Mouse (Mus musculus) layer of hippocampus, adult 9-10 months (tissue): Measurements from ENCODE around the gene Acads.
"Not testable (repeated sequence)": the region's sequence is repeated elsewhere in the genome, so short reads cannot be mapped to it uniquely, and the experiment has no call there.

Experiments
- DNase-seq: peaks from one replicate; pipeline ENCODE4 v3.0.0; 2022; ENCODE audit warnings: low spot score

The Acads gene

DNA sequence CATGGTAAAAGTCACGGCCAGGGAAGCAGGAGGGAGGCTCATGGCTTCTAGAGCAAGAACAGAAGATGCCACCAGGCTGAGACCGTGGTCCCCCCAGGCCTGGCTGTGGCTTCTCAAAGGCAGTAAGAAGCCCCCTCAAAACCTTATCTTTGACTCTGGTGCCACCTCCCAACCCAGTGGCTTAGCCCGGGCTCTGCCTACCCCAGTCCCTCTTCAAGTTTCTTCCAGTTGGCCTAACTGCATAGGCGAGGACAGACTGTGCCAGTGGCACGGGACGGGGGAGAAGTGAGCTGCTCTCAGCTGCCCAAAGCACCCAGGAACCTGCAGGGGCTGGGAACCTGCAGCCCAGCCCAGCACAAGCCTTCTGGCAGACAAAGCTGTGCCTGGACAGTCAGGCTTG lies 5.5 kb upstream of the Acads start:
- no peak for DNase-seq

DNA sequence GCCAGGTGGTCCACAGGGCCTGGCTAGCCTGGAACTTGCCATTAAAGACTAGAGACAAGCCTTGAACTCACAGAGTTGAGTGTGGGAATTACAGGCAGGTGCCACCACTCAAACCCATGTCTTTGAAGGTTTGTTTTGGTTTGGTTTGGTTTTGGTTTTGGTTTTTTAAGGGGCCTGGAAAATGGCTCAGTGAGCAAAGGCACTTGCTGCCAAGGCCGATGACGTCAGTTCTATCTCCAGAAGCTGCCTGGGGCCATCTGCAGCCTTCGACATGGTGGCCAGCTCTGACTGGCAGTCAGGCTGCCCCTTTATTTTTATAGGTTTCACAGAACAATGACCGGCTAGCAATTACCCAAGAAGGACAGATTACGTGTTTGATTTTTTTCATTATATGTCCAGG lies 1.8 kb upstream of the Acads start:
- DNase-seq = no peak

DNA sequence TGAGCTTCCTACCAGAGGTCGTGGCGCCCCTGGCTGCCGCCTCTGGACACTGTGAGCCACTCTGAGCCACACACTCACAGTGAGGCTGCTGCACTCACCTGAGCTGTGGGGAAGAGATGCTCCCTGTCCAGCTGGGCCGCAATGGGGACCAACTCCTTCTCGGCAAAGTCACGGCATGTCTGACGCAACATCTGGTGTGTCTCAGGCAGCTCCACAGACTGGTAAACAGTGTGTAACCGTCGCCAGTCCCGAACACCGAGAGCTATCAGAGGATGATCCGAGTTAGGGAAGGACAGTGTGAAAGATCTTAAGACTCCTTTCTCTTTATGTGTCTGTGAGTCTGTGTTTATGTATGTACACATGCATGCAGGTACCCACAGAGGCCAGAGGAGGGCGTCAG lies 1.7 kb downstream of the Acads start:
- no peak for DNase-seq

DNA sequence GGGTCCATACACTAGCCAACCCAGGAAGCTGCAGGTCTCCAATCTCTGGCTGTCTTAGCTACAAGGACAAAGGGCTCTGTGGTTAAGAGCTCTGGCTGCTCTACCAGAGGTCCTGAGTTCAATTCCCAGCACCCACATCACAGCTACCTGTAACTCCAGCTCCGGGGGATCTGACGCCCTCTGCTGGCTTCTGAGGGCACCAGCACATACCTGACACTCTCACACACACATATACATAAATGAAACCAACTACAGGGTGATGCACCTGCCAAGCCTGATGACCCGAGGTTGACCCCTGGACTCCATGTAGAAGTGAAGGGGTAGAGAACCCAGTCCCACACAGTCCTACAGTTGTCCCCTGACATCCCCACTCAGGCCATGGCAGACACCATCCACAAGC lies 2.7 kb downstream of the Acads start:
- no peak for DNase-seq

DNA sequence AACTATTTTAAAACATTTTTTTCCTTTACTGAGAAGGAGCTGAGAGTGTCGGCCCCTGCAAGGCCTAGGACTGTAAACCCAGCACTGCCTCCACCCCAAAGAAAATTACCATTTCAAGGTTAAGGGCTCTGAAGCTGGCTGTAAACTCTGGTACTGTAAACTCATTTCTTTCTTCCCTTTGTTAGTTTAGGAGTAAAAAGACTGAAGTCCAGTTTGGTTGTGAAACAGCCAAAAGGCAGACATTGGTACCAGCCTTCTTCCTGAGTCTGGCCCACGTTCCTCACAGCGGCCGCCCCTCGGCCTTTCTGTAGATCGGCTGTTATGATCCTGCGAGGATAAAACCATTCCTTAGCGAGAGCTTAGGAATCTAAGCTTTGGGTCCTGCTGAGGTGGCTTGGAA lies 4.6 kb downstream of the Acads start:
- DNase-seq = no peak

DNA sequence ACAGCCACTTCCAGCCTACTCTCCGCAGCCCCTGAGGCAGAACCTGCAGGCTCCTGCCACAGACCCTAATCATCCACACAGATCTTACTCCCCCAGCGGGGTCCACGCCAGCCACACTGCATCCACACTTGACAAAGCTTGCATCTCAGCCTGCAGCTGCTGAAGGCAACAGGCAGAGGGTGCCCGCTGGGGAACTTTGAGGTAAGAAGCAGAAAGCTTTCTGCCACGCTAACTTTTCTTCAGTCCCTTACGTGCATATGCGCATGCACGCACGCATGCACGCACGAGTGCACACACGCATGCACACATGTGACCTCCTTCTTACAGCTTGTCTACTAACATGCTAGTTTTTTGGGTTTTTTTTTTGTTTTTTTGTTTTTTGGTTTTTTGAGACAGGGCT lies 5.9 kb downstream of the Acads start:
- DNase-seq = no peak

DNA sequence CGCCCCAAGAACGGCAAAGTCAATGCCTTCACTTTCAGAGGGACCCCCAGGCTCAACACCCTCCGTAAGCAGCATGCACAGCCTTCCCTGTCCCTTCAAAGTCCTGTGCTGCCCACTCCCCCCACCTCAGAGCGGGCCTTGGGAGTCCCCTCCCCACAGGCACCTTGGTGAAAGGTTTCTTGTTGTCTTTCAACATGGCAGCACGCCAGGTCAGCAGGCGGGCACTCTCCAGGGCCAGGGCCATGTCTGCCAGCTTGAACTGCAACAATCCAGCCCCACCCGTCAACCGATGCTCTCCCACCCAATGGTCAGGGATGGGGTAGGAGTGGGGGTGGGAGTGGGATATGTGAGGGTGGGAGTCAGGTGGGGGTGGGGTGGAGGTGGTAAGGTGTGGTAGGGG lies 8.0 kb downstream of the Acads start:
- no peak for DNase-seq

DNA sequence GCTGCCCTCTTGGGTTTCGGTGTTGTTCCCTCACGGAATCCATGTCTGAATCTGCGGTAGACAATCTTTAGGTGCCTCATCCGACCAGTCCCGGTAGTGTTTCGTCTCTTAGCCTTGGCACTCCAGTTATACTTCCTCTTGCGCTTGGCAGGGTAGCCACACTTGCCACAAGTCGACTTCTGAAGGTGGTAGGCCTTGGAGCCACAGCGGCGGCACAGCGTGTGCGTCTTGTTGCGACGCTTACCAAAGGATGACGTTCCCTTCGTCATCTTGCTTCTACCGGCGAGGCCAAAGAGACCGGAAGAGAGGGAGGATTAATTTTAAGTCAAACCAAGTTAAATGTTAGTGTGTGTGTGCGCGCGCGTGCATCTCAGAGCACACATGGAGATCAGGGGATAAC lies 15.9 kb downstream of the Acads start:
- not testable (repeated sequence) for DNase-seq

DNA sequence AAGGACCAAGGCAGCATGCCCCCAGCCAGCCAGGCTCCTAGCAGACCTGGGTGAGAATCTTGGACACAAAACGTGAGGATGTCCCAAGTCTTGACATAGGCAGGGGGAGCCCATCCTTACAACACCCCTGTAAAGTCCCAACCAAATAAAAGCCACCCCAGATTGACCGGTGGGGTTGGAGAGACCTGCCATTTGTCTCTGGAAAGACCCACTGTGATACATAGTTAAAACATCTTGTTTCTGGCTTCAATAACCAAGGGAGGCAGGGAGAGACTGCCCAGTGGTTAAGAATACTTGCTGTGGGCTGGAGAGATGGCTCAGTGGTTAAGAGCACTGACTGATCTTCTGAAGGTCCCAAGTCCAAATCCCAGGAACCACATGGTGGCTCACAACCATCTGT lies 16.9 kb downstream of the Acads start:
- DNase-seq = no peak

DNA sequence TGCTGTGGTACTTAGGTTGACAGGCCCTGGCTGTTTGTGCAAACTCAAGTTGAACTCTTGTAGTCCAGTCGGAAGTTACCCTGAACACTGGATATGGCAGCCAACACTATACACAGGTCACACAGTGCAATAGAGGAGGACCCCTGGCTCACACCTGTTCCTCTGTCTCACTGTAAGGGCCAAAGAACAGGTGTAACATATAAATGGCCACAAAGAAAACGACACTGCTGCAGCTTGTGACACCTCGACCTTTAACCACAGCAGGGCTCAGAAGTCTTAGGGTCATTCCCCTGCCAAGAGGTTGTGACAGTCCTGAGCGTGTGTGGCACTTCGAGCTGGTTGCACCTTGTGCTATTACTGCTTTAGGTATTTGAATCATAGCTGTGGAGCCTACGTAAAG lies 18.7 kb downstream of the Acads start:
- no peak for DNase-seq

DNA sequence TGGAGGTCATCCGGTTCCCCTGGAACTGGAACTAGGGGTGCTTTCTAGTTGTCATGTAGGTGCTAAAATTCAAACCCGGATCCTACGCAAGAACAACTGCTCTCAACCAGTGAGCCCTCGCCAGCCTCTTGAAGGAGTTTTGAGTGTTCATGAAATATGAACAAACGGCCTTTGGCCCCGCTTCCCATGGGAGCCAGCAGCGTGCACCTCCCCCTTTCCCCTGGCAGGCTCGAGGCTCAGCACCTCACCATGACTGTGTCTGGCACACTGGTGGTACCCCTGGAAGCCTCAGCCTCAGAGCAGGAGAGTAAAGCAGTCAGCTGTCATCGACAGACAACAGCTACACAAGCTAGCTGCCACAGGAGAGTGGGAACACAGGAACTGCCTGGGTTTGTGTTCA lies 19.2 kb downstream of the Acads start:
- no peak for DNase-seq

DNA sequence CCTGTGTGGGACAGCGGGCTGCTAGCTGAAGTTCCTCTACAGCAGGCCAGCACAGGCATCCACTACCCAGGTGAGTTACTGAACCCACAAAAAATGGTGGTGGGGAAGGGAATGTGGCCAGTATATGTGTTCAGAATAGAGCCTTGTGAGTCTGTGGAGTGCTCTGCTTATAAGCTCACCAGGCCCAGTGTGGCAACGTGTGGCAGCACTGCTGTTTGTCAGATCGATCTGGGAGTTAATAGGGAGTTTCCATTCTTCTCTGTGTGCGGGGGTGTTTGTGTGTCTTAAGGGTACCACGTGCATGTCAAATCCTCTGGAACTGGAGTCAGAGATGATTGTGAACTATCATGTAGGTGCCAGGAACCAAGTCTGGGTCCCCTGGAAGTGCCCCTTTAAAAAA lies 19.6 kb downstream of the Acads start:
- no peak for DNase-seq

DNA sequence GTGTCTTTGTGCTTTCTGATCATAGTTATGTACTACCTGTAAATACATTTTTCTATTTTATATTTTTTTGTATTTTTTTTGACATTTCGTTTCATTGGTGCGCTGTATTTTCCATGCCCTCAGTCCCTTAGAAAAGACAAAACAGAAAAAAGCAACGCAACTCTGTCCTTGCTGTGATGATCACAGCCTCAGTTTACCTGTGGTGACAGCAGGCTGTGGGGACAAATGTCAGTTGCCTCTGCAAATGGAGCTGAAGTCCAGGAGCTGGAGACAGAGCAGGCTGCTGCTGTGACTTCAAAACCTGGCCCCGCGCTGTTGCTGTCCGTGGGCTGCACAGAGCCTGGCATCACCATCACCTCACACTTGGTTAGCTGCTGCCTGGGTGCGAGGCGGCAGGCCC lies 21.0 kb downstream of the Acads start, which contains the start of gene Gm10401:
TSS of gene Gm10401 (minus strand) at position 101 of the 400 bp plus-strand sequence.
- no peak for DNase-seq

DNA sequence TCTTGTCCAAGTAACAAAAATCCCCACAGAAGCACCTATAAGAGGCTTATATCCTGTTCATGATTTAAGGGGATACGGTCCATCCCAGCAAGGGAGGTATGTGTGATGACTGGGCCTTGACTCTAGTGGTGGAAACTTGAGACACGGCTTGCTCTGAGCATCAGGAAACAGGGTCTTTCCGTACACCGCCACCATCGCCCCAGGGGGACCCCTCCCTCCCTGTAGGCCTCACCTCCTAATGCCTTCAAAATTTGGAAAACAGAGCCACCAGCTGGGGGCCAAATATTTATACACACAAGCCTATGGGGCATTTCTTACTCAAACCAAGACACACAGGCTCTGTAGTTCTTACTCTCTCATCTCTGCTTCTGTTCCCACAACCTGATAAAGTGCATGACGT lies 27.4 kb downstream of the Acads start:
- DNase-seq = no peak

DNA sequence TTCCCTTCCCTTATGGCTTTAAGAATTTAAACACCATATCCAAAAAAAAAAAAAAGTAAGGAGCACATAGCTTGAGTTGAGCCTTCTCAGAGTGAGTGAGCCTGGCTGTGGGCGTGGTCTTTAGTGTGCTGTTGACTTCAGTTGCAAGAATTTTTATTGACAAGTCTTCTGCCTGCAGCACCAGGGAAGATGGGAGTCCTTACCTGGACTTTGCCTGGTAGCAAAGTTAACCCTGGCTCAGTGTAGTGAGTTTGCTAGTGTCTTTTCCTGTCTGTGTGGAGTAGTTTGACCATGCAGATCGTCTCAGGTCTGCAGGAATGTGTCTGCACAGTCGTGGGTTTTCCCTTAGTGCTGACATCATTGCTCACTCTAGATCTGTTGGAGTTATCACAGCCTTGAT lies 28.1 kb downstream of the Acads start:
- no peak for DNase-seq

DNA sequence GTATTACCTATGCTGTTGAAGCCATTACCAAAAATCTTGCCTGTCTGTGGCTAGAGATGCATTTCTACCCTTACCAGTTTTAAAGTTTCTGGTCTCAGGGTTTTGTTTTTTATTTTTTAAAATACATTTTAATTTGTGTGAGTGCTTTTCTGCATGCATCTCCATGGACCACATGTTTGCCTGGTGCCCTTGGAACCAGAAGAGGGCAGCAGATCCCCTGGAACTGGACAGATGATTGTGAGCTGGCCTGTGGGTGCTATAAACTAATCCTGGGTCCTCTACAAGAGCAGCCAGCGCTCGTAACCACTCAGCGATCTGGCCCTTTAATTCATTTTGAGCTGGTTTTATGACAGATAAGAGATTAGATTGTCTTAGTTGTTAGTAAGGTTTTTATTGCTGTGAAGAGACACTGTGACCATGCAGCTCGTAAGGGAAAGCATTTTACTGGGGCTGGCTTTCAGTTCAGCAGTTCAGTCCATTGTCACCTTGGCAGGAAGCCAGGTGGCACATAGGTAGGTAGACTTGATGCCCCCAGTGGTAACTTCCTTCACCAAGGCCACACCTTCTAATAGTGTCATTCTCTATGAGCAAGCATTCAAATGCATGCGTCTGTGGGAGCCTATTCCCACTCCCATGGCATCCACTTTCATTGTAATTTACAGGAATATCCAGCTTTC lies 29.4 kb downstream of the Acads start:
- no peak for DNase-seq

DNA sequence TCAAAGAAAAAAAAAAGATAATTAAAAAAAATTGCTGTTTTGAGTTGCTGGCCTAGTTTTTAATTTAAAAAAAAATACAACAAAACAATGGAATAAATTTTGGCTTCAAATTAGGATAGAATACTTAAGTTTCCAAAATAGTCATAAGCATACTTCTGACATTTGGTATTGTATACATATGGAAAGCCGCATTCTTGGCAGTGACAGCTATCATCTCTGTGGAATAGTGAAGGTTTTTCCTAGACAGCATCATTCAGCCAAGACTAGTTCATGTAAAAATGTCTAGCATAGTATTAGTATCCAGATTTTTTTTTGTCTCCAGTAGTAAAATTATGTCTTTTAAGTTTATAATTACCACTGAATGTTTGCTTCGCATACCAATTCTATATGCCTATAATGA lies 33.5 kb downstream of the Acads start:
- no peak for DNase-seq

DNA sequence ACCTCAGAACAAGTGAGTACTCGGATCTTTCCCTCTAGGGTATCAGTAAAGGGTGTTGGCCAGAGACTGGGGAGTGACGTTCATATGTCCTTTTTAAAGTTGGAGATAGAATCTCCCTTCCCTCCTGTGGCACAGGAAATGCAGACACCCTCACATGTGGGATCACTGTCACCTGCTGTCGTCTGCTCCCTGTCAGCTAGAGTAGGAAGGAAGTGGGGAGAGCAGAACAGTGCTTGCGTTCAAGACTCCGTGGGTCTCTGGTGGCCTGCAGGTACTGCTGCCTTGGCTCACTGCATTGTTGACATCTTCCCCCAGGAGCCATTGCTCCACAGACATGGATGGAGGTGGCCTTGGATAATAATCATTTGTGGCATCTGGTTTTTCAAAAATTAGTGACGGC lies 35.7 kb downstream of the Acads start:
- no peak for DNase-seq

DNA sequence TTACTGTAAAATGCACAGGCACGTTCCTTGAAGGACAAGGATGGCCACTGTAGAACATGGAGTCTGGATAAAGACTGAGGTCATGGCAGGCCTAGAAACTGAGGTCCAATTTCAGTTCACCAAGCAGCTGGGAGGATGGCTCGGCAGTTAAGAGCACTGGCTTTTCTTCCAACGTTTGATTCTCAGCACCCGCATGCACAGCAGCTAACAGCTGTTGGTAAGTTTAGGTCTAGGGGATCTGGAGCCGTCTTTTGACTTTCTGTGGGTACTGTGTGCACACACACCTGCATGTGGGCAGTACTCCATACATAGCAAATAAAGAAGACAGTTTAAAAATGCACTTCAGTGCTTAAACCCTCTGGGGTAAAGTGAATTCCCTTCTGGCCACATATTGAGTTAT lies 37.5 kb downstream of the Acads start:
- no peak for DNase-seq

DNA sequence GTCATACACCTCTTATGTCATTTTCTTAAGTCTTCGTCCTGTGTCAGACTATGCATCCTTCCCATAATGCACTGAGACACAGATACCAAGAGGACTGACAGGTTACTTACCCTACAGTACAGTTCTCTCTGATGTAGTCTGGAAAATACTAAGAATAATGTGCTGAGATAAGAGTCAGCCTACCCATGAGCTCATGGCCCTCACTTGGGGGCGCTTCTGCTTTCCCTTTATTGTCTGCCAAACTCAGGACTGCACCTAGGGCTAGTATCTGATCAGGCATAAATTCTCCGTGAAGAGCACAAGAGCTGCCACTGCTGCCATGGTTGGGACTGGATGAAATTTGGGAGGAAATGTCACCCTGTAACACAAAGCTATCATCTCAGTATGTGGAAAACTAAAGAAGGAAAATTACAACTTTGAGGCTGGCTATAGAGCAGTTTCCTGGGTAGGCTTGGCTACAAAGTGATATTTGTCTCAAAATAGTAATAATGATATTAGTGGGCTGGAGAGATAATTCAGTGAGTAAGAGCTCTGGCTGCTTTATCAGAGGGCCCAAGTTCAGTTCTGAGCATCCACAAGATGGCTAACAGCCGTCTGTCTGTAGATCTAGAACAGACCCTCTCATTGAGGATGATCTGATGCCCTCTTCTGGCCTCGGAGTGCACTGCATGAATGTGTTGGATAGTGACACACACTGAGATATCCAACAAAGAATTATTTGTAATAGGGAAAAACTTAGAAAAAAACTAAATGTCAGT lies 42.8 kb downstream of the Acads start:
- DNase-seq = peak; percentile 57

DNA sequence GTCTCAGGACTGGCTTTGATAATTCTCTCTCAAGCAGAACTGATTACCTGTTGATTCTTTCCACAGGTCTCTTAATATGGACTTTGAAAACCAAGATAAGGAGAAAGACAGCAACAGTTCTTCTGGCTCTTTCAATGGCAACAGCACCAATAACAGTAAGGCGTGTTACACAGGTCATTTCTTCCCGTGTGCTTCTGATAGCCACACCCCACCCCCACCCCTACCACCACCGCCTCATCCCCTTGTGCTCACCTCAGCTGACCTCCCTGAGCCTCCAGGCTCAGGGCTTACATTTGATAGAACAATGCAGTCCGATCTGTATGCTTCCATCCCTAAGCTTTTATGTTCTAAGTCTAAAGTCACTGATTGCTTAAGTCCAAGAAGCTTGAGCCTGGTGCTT lies 44.4 kb downstream of the Acads start:
- no peak for DNase-seq

DNA sequence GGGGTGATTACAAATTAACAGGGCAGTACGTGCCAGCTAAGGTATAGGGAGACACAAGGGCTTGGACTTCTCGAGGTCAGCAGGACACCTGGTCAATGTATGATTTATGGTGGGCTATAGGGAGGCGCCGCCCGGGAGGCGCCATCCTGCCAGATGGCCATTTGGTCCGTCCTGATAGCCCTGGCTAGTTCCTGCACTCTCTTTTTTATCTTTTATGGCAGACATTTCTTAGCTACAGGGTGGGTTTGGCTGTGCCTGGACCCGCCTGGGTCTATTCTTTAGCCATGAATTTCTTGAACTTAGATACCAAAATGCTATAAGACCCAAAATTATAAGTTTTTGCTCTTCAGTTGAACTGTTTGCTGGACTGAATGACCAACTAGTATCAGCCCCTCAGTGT lies 45.8 kb downstream of the Acads start:
- DNase-seq = not testable (repeated sequence)

DNA sequence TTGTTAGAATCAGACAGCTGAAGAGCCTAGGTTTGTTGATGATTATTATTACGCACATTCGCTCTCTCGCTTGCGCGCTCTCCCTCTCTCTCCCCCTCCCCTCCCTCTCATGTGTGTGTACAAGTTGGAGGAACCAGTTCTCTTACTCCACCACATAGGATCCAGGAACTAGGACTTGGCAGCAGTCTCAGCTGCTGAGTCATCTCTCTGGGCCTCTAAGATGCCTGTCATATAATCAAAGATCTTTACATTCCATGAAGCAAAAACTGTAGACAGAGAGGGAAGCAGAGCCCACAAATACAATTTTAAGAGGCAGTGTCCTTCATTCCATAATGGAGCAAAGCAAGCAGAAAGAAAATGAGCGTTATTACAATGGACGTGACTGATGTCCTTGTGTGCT lies 47.0 kb downstream of the Acads start:
- no peak for DNase-seq
